Mouse (Mus musculus): ENCODE measurements around the gene Treml4.

GRCm38 (mm10) chr17:48249039-48249438, 15.1 kb upstream of the Treml4 start:
- TF ChIP-seq CTCF (IDR thresholded peaks at IDR 0.05; ENCODE audit: borderline replicate concordance, extremely low read depth, insufficient read depth, insufficient read length) (no peak), POLR2A (IDR thresholded peaks at IDR 0.05; ENCODE audit: borderline replicate concordance, extremely low read depth, insufficient read depth, insufficient read length, poor library complexity, severe bottlenecking) (no peak)

Data from brain, embryonic 14.5 days (tissue).